Mouse (Mus musculus) neural tube, embryonic 11.5 days (tissue): ENCODE results near the gene Ttll13. TPM values are rescaled to one million over a fixed set of nuclear protein-coding genes. Genes with fewer than 3 reads are reported as not detected.

Source experiments
- ATAC-seq: fragments of 200-750 bp; cut with Nextera tagmentation; 2 replicates; pipeline ENCODE4 v1.8.0; 2017; ENCODE audit warnings: moderate number of reproducible peaks, mild to moderate bottlenecking, moderate TSS enrichment, moderate library complexity; ENCODE audit not compliant: insufficient read depth, low FRiP score, low TSS enrichment
- DNase-seq: peaks from one replicate; pipeline ENCODE4 v3.0.0-alpha.2; 2015; ENCODE audit warnings: low spot score
- H3K27ac ChIP-seq: fragments of 300-500 bp; sonication (generic); 2 replicates; pipeline ENCODE4 v1.5.1; 2014; ENCODE audit warnings: low read depth, mild to moderate bottlenecking, low read length
- H3K27me3 ChIP-seq: fragments of 300-500 bp; sonication (generic); 2 replicates; pipeline ENCODE4 v1.6.1; 2014; ENCODE audit warnings: mild to moderate bottlenecking, low read length, mixed read lengths; ENCODE audit not compliant: control insufficient read depth, insufficient read depth
- H3K36me3 ChIP-seq: fragments of 300-500 bp; sonication (generic); 2 replicates; pipeline ENCODE4 v1.6.1; 2014; ENCODE audit warnings: mild to moderate bottlenecking, low read length, moderate library complexity, mixed read lengths; ENCODE audit not compliant: control insufficient read depth, insufficient read depth
- H3K4me1 ChIP-seq: fragments of 300-500 bp; sonication (generic); 2 replicates; pipeline ENCODE4 v1.6.1; 2014; ENCODE audit warnings: low read length, mixed read lengths; ENCODE audit not compliant: control insufficient read depth, insufficient read depth
- H3K4me2 ChIP-seq: fragments of 300-500 bp; sonication (generic); 2 replicates; pipeline ENCODE4 v1.6.1; 2014; ENCODE audit warnings: low read depth, mild to moderate bottlenecking, moderate library complexity
- H3K4me3 ChIP-seq: fragments of 300-500 bp; sonication (generic); 2 replicates; pipeline ENCODE4 v1.5.1; 2014; ENCODE audit warnings: low read depth, low read length
- H3K9ac ChIP-seq: fragments of 300-500 bp; sonication (generic); 2 replicates; pipeline ENCODE4 v1.6.1; 2014; ENCODE audit warnings: mild to moderate bottlenecking, low read length
- H3K9me3 ChIP-seq: fragments of 300-500 bp; sonication (generic); 2 replicates; pipeline ENCODE4 v1.6.1; 2016; ENCODE audit warnings: low read length; ENCODE audit not compliant: control insufficient read depth
- WGBS: fragments of 180-500 bp; shearing (Covaris S2); extraction: QIAGEN DNeasy Blood & Tissue Kit; methylation state at CpG from one replicate; pipeline ENCODE4 v1.1.7; 2014; 5-methylcytosine and 5-hydroxymethylcytosine counted together
- polyA plus RNA-seq: library from polyadenylated mRNA; unstranded; fragments of >200 nt; fragmentation: Nextera tagmentation; extraction: Ambion mirVana; gene quantifications from 2 replicates; pipeline ENCODE4 v1.2.1, GENCODE M21; 2014

The Ttll13 gene
- polyA plus RNA-seq, 1 experiment from 2014 or later: 2.1 TPM

GRCm38 (mm10) chr7:80298754-80299153 is 52.6 kb downstream of the Ttll13 start:
- Histone ChIP-seq H3K27ac (no peak overlapping the region), H3K4me3 (no peak overlapping the region), H3K27me3 (no peaks in the 10 kb centered on the region), H3K36me3 (peaks cover 6% of the 10 kb centered on the region), H3K9me3 (no peaks in the 10 kb centered on the region), H3K4me1 (peaks cover 9% of the 10 kb centered on the region), H3K9ac (no peak overlapping the region), H3K4me2 (no peak overlapping the region)
- no peak for DNase-seq
- ATAC-seq: no peak
- WGBS: 95% methylated on average over 4 of the region's 4 CpGs

GRCm38 (mm10) chr7:80299568-80299967 is 53.4 kb downstream of the Ttll13 start:
- H3K9me3 ChIP-seq: no peaks in the 10 kb centered on the region
- no peak overlapping the region for H3K4me2 ChIP-seq
- WGBS: 88% methylated on average over 3 of the region's 3 CpGs
- no peak overlapping the region for H3K27ac ChIP-seq
- H3K4me1 ChIP-seq: peaks cover 9% of the 10 kb centered on the region
- DNase-seq (no peak), ATAC-seq (no peak)
- H3K4me3 ChIP-seq: no peak overlapping the region
- H3K27me3 ChIP-seq: no peaks in the 10 kb centered on the region
- H3K9ac ChIP-seq: no peak overlapping the region
- H3K36me3 ChIP-seq: peaks cover 6% of the 10 kb centered on the region

- H3K36me3 ChIP-seq: peaks cover 9% of the 10 kb centered on the region
- ATAC-seq: no peak
- 96% methylated on average over 2 of the region's 2 CpGs for WGBS
Measured at GRCm38 (mm10) chr7:80301522-80301921, 55.3 kb downstream of the Ttll13 start.

GRCm38 (mm10) chr7:80307766-80308165 is 61.6 kb downstream of the Ttll13 start:
- no peak overlapping the region for H3K9ac ChIP-seq
- DNase-seq (no peak), ATAC-seq (no peak)
- 92% methylated on average over 3 of the region's 3 CpGs for WGBS
- no peak overlapping the region for H3K4me3 ChIP-seq
- H3K4me1 ChIP-seq: no peaks in the 10 kb centered on the region
- no peaks in the 10 kb centered on the region for H3K9me3 ChIP-seq
- no peak overlapping the region for H3K27ac ChIP-seq
- no peaks in the 10 kb centered on the region for H3K27me3 ChIP-seq
- no peak overlapping the region for H3K4me2 ChIP-seq
- peaks cover 19% of the 10 kb centered on the region for H3K36me3 ChIP-seq

More at GRCm38 (mm10) chr7:80301522-80301921, 55.3 kb downstream of the Ttll13 start:
- H3K9me3 ChIP-seq: no peaks in the 10 kb centered on the region
- H3K4me2 ChIP-seq: no peak overlapping the region
- no peak overlapping the region for H3K9ac ChIP-seq
- peaks cover under 1% of the 10 kb centered on the region; the same call in 1 of the 2 replicates for H3K4me1 ChIP-seq
- no peak overlapping the region for H3K27ac ChIP-seq
- H3K27me3 ChIP-seq: no peaks in the 10 kb centered on the region
- DNase-seq: no peak
- H3K4me3 ChIP-seq: no peak overlapping the region

Other genes starting within 250 kb of the Ttll13 start
- gene Zfp710, start 221.6 kb upstream of the Ttll13 start, polyA plus RNA-seq: 21.9 and 24.8 TPM in 2 replicates
- gene Idh2, start 131.0 kb upstream of the Ttll13 start, polyA plus RNA-seq: 371 and 381 TPM in 2 replicates
- 10.5 and 12.1 TPM in 2 replicates for gene Sema4b, start 59.5 kb upstream of the Ttll13 start, polyA plus RNA-seq
- 53.2 and 65.5 TPM in 2 replicates for gene Cib1, start 13.6 kb upstream of the Ttll13 start, polyA plus RNA-seq
- gene Gdpgp1, start 13.5 kb upstream of the Ttll13 start, polyA plus RNA-seq: 4.5 and 4.9 TPM in 2 replicates
- gene Ngrn, start 14.8 kb downstream of the Ttll13 start, polyA plus RNA-seq: 42.9 and 43.3 TPM in 2 replicates
- 15.1 and 15.8 TPM in 2 replicates for gene Vps33b, start 23.3 kb downstream of the Ttll13 start, polyA plus RNA-seq
- gene Prc1, start 48.1 kb downstream of the Ttll13 start, polyA plus RNA-seq: 179 and 183 TPM in 2 replicates
- gene Rccd1, start 78.1 kb downstream of the Ttll13 start, polyA plus RNA-seq: 12.0 and 12.8 TPM in 2 replicates
- gene Unc45a, start 94.6 kb downstream of the Ttll13 start, polyA plus RNA-seq: 36.2 and 36.8 TPM in 2 replicates
- gene Hddc3, start 96.7 kb downstream of the Ttll13 start, polyA plus RNA-seq: 22.1 and 26.3 TPM in 2 replicates
- 9.7 and 11.2 TPM in 2 replicates for gene Man2a2, start 125.0 kb downstream of the Ttll13 start, polyA plus RNA-seq
- gene Fes, start 141.6 kb downstream of the Ttll13 start, polyA plus RNA-seq: 7.1 and 7.7 TPM in 2 replicates
- gene Furin, start 159.1 kb downstream of the Ttll13 start, polyA plus RNA-seq: 4.9 and 5.8 TPM in 2 replicates